Mouse (Mus musculus) G1E (cell line): Measurements from ENCODE around the gene Trmt112. TPM values are rescaled to one million over a fixed set of nuclear protein-coding genes. Genes with fewer than 3 reads are reported as not detected.

Source experiments
- ATAC-seq: 2 replicates; pipeline ENCODE4 v1.8.0; 2016; ENCODE audit warnings: mild to moderate bottlenecking; ENCODE audit not compliant: insufficient number of reproducible peaks, poor library complexity, low FRiP score, severe bottlenecking; ENCODE audit errors: extremely low read depth
- DNase-seq: peaks from one replicate; pipeline ENCODE4 v3.0.0; 2012; ENCODE audit warnings: low spot score
- H3K27me3 ChIP-seq: 2 replicates; pipeline ENCODE4 v1.6.1; 2012; ENCODE audit warnings: mild to moderate bottlenecking, low read length, inconsistent platforms; ENCODE audit not compliant: insufficient read depth
- H3K36me3 ChIP-seq: replicated peaks from 2 replicates; pipeline ENCODE3; 2012; ENCODE audit warnings: mild to moderate bottlenecking, inconsistent platforms
- H3K4me1 ChIP-seq: 2 replicates; pipeline ENCODE4 v1.6.1; 2012; ENCODE audit warnings: low read depth, low read length, inconsistent platforms, mixed read lengths; ENCODE audit not compliant: insufficient read depth
- H3K4me3 ChIP-seq: 2 replicates; pipeline ENCODE4 v1.5.1; 2012; ENCODE audit warnings: low read depth, mild to moderate bottlenecking, inconsistent platforms, low read length, moderate library complexity, mixed read lengths
- H3K9me3 ChIP-seq: replicated peaks from 2 replicates; pipeline ENCODE4 v1.6.1; 2012; ENCODE audit warnings: inconsistent platforms
- CTCF ChIP-seq: IDR thresholded peaks from 2 replicates; pipeline ENCODE4 v1.5.1; 2012; ENCODE audit warnings: low read depth, low read length, inconsistent platforms, mixed read lengths
- GATA1 ChIP-seq: IDR thresholded peaks from 2 replicates; pipeline ENCODE4 v1.6.1; 2012; ENCODE audit warnings: borderline replicate concordance, low read length, inconsistent platforms, mixed read lengths
- GATA2 ChIP-seq: IDR thresholded peaks from 2 replicates; pipeline ENCODE4 v1.6.1; 2012; ENCODE audit warnings: low read depth, low read length, inconsistent platforms, borderline replicate concordance
- POLR2AphosphoS5 ChIP-seq: IDR thresholded peaks from 2 replicates; pipeline ENCODE4 v1.6.1; 2012; ENCODE audit warnings: low read depth, low read length, inconsistent platforms; ENCODE audit not compliant: insufficient replicate concordance
- TAL1 ChIP-seq: conservative IDR thresholded peaks from 2 replicates; pipeline ENCODE4 v1.6.1; 2012; ENCODE audit warnings: low read depth, low read length, inconsistent platforms, mixed read lengths
- polyA plus RNA-seq: library from polyadenylated mRNA; stranded (reverse); fragments of >175 nt; gene quantifications from 2 replicates; pipeline ENCODE4 v1.2.3, GENCODE M21; 2012
- total RNA-seq, 2 experiments: library from RNA; stranded (forward) in 1 of 2; stranded (reverse) in 1 of 2; fragments of 200-1000 nt in 1 of 2; fragments of >200 nt in 1 of 2; fragmentation: Nextera tagmentation in 1 of 2; gene quantifications; 2 replicates each; pipeline ENCODE4 v1.2.3; 2014 to 2017

Trmt112 gene
- total and polyA plus RNA-seq, 3 experiments, result 191 to 286 (median 261) TPM

- Histone ChIP-seq H3K4me3 (no peak overlapping the region), H3K27me3 (no peaks in the 10 kb centered on the region), H3K9me3 (no peaks in the 10 kb centered on the region), H3K4me1 (peaks cover 63% of the 10 kb centered on the region), H3K36me3 (peaks cover 76% of the 10 kb centered on the region)
- ATAC-seq, result no peak
- DNase-seq, result no peak
- TF ChIP-seq GATA1 (no peak), TAL1 (no peak), GATA2 (no peak), CTCF (no peak), POLR2AphosphoS5 (no peak)
These were observed 3.5 kb downstream of the Trmt112 start for GRCm38 (mm10) chr19:6913036-6913435.

- Histone ChIP-seq H3K36me3 (peaks cover 81% of the 10 kb centered on the region), H3K9me3 (no peaks in the 10 kb centered on the region), H3K4me3 (no peak overlapping the region), H3K27me3 (no peaks in the 10 kb centered on the region), H3K4me1 (peaks cover 55% of the 10 kb centered on the region)
- ATAC-seq, result no peak
- DNase-seq, result no peak
- TF ChIP-seq POLR2AphosphoS5 (0 out of 2 replicates have a peak, but pooled peaks have one; percentile 61), TAL1 (no peak)
These were observed 4.5 kb downstream of the Trmt112 start for GRCm38 (mm10) chr19:6913991-6914390.

DNA sequence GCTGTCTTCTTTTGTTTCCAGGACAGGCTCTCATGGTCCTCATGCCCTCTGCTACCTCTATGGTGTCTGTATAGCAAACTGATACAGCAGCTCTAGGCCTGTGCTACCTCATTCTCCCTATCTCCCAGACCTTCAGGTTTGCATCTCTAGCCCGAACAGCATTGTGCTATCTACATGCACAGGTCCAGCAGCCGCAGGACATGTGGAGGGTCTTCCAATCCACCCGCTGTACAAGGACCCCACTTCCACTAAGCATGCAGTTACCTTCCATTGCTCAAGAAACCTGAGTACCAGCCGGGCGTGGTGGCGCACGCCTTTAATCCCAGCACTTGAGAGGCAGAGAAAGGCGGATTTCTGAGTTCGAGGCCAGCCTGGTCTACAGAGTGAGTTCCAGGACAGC lies 5.0 kb downstream of the Trmt112 start:
- no peaks in the 10 kb centered on the region for H3K27me3 ChIP-seq
- DNase-seq (no peak), ATAC-seq (no peak)
- TF ChIP-seq TAL1, result no peak
- TF ChIP-seq POLR2AphosphoS5, result no peak; the same call in 1 of the 2 replicates
- no peak for TF ChIP-seq CTCF
- TF ChIP-seq GATA2, result no peak
- TF ChIP-seq GATA1, result no peak
- peaks cover 87% of the 10 kb centered on the region for H3K36me3 ChIP-seq
- no peaks in the 10 kb centered on the region for H3K9me3 ChIP-seq
- no peak overlapping the region for H3K4me3 ChIP-seq
- peaks cover 56% of the 10 kb centered on the region for H3K4me1 ChIP-seq

DNA sequence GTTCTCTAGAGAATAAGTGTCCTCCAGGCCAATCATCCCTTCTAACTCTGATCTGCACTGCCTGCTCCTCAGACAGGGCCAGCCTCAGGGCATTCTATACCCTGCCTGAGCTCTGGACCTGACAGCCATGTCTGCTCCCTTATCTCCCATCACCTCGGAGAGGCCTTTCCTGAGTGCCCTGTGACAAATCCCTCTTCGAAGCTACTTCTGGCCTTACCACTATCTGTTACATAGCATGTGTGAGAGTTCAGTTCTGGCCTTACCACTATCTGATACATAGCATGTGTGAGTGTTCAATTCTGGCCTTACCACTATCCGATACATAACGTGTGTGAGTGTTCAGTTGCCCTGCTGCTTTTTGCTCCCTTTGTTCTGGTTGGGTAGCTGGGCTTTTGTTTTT lies 5.8 kb downstream of the Trmt112 start:
- H3K4me1 ChIP-seq, result peaks cover 63% of the 10 kb centered on the region
- peaks cover 94% of the 10 kb centered on the region for H3K36me3 ChIP-seq
- H3K4me3 ChIP-seq, result no peak overlapping the region
- no peak for TF ChIP-seq GATA1
- TF ChIP-seq GATA2, result no peak
- TF ChIP-seq CTCF, result no peak
- no peak for TF ChIP-seq TAL1
- TF ChIP-seq POLR2AphosphoS5, result no peak
- no peaks in the 10 kb centered on the region for H3K27me3 ChIP-seq
- ATAC-seq, result no peak
- no peaks in the 10 kb centered on the region for H3K9me3 ChIP-seq
- DNase-seq, result no peak

DNA sequence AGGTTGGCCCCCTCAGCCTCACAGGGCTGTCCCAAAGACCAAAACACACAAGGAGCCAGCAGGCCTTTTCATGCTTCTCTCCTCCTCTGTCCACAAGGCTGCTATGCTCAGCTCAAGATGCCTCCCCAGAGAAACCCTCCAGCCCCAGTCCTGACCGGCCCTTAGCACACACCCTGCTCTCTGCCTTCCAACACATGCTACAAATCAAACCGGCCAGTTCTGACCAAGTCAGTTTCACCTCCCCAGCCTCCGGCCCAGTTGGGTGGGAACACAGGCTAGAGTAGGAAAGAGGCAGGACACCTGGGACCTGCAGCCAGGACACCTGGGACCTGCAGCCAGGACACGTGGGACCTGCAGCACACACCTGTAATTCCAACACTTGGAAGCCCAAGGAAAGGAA lies 7.0 kb downstream of the Trmt112 start:
- TF ChIP-seq POLR2AphosphoS5 (no peak), CTCF (no peak), TAL1 (no peak), GATA1 (no peak)
- no peak overlapping the region for H3K4me3 ChIP-seq
- H3K27me3 ChIP-seq, result no peaks in the 10 kb centered on the region
- H3K36me3 ChIP-seq, result peaks cover 87% of the 10 kb centered on the region
- no peak for ATAC-seq
- H3K4me1 ChIP-seq, result peaks cover 65% of the 10 kb centered on the region
- no peaks in the 10 kb centered on the region for H3K9me3 ChIP-seq
- no peak for DNase-seq

DNA sequence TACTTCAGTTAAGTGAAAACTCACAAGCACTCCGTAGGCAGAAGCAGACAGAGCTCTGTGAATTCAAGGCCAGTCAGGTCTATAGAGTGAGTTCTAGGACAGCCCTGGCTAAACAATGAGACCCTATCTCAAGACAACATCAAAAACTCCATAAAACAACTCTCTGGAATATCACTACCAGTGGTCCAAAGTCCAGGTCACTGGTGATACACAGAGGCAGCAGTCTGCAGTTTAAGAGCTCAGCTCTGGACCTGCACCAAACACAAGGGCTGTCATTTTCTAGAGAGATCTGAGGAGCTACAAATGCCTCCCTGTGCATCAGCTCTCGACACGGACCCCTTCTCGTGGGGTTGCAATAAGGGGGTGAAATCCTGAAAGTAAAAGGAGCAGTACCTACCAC lies 8.8 kb downstream of the Trmt112 start:
- H3K36me3 ChIP-seq, result peaks cover 68% of the 10 kb centered on the region
- TF ChIP-seq GATA2 (no peak), CTCF (no peak), POLR2AphosphoS5 (no peak)
- DNase-seq, result no peak
- H3K27me3 ChIP-seq, result no peaks in the 10 kb centered on the region
- H3K4me1 ChIP-seq, result peaks cover 60% of the 10 kb centered on the region
- ATAC-seq, result no peak
- H3K9me3 ChIP-seq, result no peaks in the 10 kb centered on the region
- H3K4me3 ChIP-seq, result no peak overlapping the region

GRCm38 (mm10) chr19:6919431-6919830 lies 9.9 kb downstream of the Trmt112 start:
- no peak for ATAC-seq
- Histone ChIP-seq H3K4me3 (no peak overlapping the region), H3K9me3 (no peaks in the 10 kb centered on the region), H3K4me1 (peaks cover 56% of the 10 kb centered on the region), H3K36me3 (peaks cover 57% of the 10 kb centered on the region), H3K27me3 (no peaks in the 10 kb centered on the region)
- no peak for TF ChIP-seq GATA2
- no peak for TF ChIP-seq GATA1
- no peak for TF ChIP-seq TAL1
- no peak for TF ChIP-seq POLR2AphosphoS5
- TF ChIP-seq CTCF, result no peak
- DNase-seq, result no peak
